18 mouse cellular contexts compared by ENCODE assay signal in the genomic region with DNA sequence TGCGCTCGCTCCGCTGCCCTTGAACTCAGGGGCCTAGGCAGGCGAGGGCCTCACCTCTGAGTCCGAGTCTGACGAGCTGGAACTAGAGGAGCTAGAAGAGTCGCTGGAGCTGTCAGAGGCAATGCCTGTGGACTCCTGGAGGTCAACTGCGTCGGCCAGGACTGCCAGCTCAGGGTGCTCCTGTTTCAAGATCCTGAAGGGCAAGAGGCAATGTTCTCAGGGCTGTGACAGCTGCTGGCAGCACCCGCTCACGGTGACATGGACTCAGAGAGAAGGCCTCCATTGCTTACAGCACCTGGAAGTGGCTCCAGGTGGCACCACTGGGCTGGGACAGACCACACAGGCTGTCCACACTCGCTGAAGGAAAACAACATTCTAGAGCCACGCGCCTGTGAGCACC. TPM values are rescaled to one million over a fixed set of nuclear protein-coding genes. Genes with fewer than 3 reads are reported as not detected.
DNase-seq lines count a peak whose midpoint lies in the region; ATAC-seq lines count a peak whose summit lies in the region.
"Had no signal": no experiment of that assay in that cellular context is flagged by ENCODE, and none has a peak within 500 bp of the region (broad histone marks: within the 10 kb centered on the region; RNA-seq: fewer than 3 reads in every experiment).

No protein-coding gene starts in this region.

- H3K4me1 ChIP-seq in intestine, embryonic 16.5 days (ENCODE audit: control insufficient read depth, insufficient read depth, low read length), result peaks cover 32% of the 10 kb centered on the region
- H3K4me1 ChIP-seq in intestine, embryonic 15.5 days (replicated peaks), result peaks cover 27% of the 10 kb centered on the region
- H3K4me1 ChIP-seq in midbrain, embryonic 13.5 days (replicated peaks), result peaks cover 40% of the 10 kb centered on the region
- peaks cover 46% of the 10 kb centered on the region for H3K4me1 ChIP-seq in midbrain, embryonic 10.5 days

- 0 out of 2 replicates have a peak overlapping the region, but pooled peaks have one; percentile 7 for H3K9ac ChIP-seq in intestine, embryonic 16.5 days (ENCODE audit: low read depth, low read length)
- no peak overlapping the region for H3K9ac ChIP-seq in intestine, embryonic 15.5 days
- peak overlapping the region; percentile 94; the same call in 1 of the 2 replicates for H3K9ac ChIP-seq in midbrain, embryonic 13.5 days (replicated peaks)
- H3K9ac ChIP-seq: forebrain, embryonic 13.5 days; liver, embryonic 14.5 days; lung, embryonic 15.5 days; neural tube, embryonic 15.5 days had no signal

- ATAC-seq in intestine, embryonic 16.5 days, result no peak
- ATAC-seq in intestine, embryonic 15.5 days, result no peak
- ATAC-seq in midbrain, embryonic 13.5 days, result no peak
- ATAC-seq: forebrain, embryonic 13.5 days; midbrain, embryonic 15.5 days had no signal

- H3K27ac ChIP-seq in intestine, embryonic 16.5 days (ENCODE audit: low read length), result no peak overlapping the region
- no peak overlapping the region for H3K27ac ChIP-seq in intestine, embryonic 15.5 days
- no peak overlapping the region for H3K27ac ChIP-seq in midbrain, embryonic 13.5 days
- no peak overlapping the region; the same call in 1 of the 2 replicates for H3K27ac ChIP-seq in midbrain, embryonic 10.5 days (replicated peaks)
- H3K27ac ChIP-seq: forebrain, embryonic 13.5 days; limb, embryonic 12.5 days; liver, embryonic 14.5 days; lung, embryonic 15.5 days; midbrain, embryonic 15.5 days; neural tube, embryonic 15.5 days had no signal

- H3K4me3 ChIP-seq in intestine, embryonic 16.5 days (ENCODE audit: low read length), result no peak overlapping the region
- H3K4me3 ChIP-seq in intestine, embryonic 15.5 days (replicated peaks), result no peak overlapping the region
- no peak overlapping the region for H3K4me3 ChIP-seq in midbrain, embryonic 13.5 days (replicated peaks)
- no peak overlapping the region for H3K4me3 ChIP-seq in midbrain, embryonic 10.5 days
- H3K4me3 ChIP-seq: forebrain, embryonic 13.5 days; lung, embryonic 15.5 days; midbrain, embryonic 15.5 days; neural tube, embryonic 15.5 days had no signal

- H3K36me3 ChIP-seq in intestine, embryonic 16.5 days (ENCODE audit: control insufficient read depth, insufficient read depth, low read length), result peaks cover 23% of the 10 kb centered on the region
- peaks cover 56% of the 10 kb centered on the region for H3K36me3 ChIP-seq in intestine, embryonic 15.5 days
- H3K36me3 ChIP-seq in midbrain, embryonic 13.5 days, result peaks cover 73% of the 10 kb centered on the region
- H3K36me3 ChIP-seq in midbrain, embryonic 10.5 days, result peaks cover 78% of the 10 kb centered on the region

- whole genome bisulfite sequencing in intestine, embryonic 16.5 days, result 82% methylated on average over 14 of the region's 14 CpGs
- WGBS in intestine, embryonic 15.5 days, result 84% methylated on average over 14 of the region's 14 CpGs
- WGBS in midbrain, embryonic 13.5 days, result 93% methylated on average over 14 of the region's 14 CpGs
- WGBS in midbrain, embryonic 10.5 days, result 93% methylated on average over 14 of the region's 14 CpGs

- peak; percentile 63 for DNase-seq in gastrocnemius, postnatal 25 days
- DNase-seq in gastrocnemius, postnatal 36 days, result no peak
- DNase-seq in midbrain, embryonic 10.5 days (ENCODE audit: low spot score), result no peak
- no peak for DNase-seq in cerebellum, postnatal 14 days
- DNase-seq in spleen, postnatal 10 days (ENCODE audit: low spot score in 2 of 2), result no peak
- DNase-seq: cerebellum, adult 2 months; kidney, adult 9 months; right cerebral cortex, postnatal 14 days had no signal

- H3K27me3 ChIP-seq in intestine, embryonic 16.5 days (replicated peaks; ENCODE audit: control insufficient read depth, insufficient read depth, low read length), result no peaks in the 10 kb centered on the region
- H3K27me3 ChIP-seq in intestine, embryonic 15.5 days (replicated peaks), result no peaks in the 10 kb centered on the region
- no peaks in the 10 kb centered on the region for H3K27me3 ChIP-seq in midbrain, embryonic 13.5 days
- no peaks in the 10 kb centered on the region for H3K27me3 ChIP-seq in midbrain, embryonic 10.5 days (ENCODE audit: low read depth, poor library complexity, severe bottlenecking)
- H3K27me3 ChIP-seq: CH12.LX; forebrain, embryonic 13.5 days; limb, embryonic 12.5 days; lung, embryonic 15.5 days; midbrain, embryonic 15.5 days; neural tube, embryonic 15.5 days had no signal

- no peak overlapping the region for H3K4me2 ChIP-seq in intestine, embryonic 16.5 days (ENCODE audit: low read depth, low read length)
- no peak overlapping the region; the same call in 1 of the 2 replicates for H3K4me2 ChIP-seq in intestine, embryonic 15.5 days (replicated peaks)
- H3K4me2 ChIP-seq in midbrain, embryonic 13.5 days (replicated peaks), result no peak overlapping the region
- H3K4me2 ChIP-seq: forebrain, embryonic 13.5 days; lung, embryonic 15.5 days had no signal

- no peaks in the 10 kb centered on the region for H3K9me3 ChIP-seq in intestine, embryonic 16.5 days (ENCODE audit: control insufficient read depth, low read length)
- no peaks in the 10 kb centered on the region for H3K9me3 ChIP-seq in intestine, embryonic 15.5 days
- H3K9me3 ChIP-seq in midbrain, embryonic 13.5 days, result no peaks in the 10 kb centered on the region
- no peaks in the 10 kb centered on the region for H3K9me3 ChIP-seq in midbrain, embryonic 10.5 days (replicated peaks)
- H3K9me3 ChIP-seq: forebrain, embryonic 13.5 days; limb, embryonic 12.5 days; lung, embryonic 15.5 days; midbrain, embryonic 15.5 days; neural tube, embryonic 15.5 days had no signal

- intact Hi-C loops in gastrocnemius, postnatal 36 days (cut with DNase I), result no loop called here

RNA-seq across cellular contexts. Expression of a gene that starts 4.1 kb away (rescaled TPM):
- total RNA-seq in gastrocnemius, postnatal 25 days (2021), result 10 to 100 TPM; 33.1 to 36.7 TPM
- total RNA-seq in gastrocnemius, postnatal 36 days (2021), result 10 to 100 TPM; 30.0 to 39.2 TPM
- polyA plus RNA-seq in intestine, embryonic 16.5 days (2015; fragmentation: Nextera tagmentation; extraction: Ambion mirVana), result 58.4 and 65.8 TPM in 2 replicates
- 62.0 and 63.7 TPM in 2 replicates for polyA plus RNA-seq in intestine, embryonic 15.5 days (2015; fragmentation: Nextera tagmentation; extraction: Ambion mirVana)
- 79.0 and 80.0 TPM in 2 replicates for polyA plus RNA-seq in midbrain, embryonic 13.5 days (2015; fragmentation: Nextera tagmentation; extraction: Ambion mirVana)
- polyA plus RNA-seq in midbrain, embryonic 10.5 days (2016; fragmentation: Nextera tagmentation; extraction: Ambion mirVana), result 68.5 and 70.3 TPM in 2 replicates

RNA-seq across cellular contexts. Expression of a gene that starts 4.3 kb away (rescaled TPM):
- total RNA-seq in gastrocnemius, postnatal 25 days (2021), result 10 to 100 TPM; 20.6 to 22.1 TPM
- 10 to 100 TPM; 20.4 to 20.5 TPM for total RNA-seq in gastrocnemius, postnatal 36 days (2021)
- polyA plus RNA-seq in intestine, embryonic 16.5 days (2015; fragmentation: Nextera tagmentation; extraction: Ambion mirVana), result 86.7 and 91.2 TPM in 2 replicates
- 81.2 and 88.5 TPM in 2 replicates for polyA plus RNA-seq in intestine, embryonic 15.5 days (2015; fragmentation: Nextera tagmentation; extraction: Ambion mirVana)
- polyA plus RNA-seq in midbrain, embryonic 13.5 days (2015; fragmentation: Nextera tagmentation; extraction: Ambion mirVana), result 78.7 and 84.0 TPM in 2 replicates
- polyA plus RNA-seq in midbrain, embryonic 10.5 days (2016; fragmentation: Nextera tagmentation; extraction: Ambion mirVana), result 92.5 and 102 TPM in 2 replicates

RNA-seq across cellular contexts. Expression of a gene that starts 11.1 kb away (rescaled TPM):
- 10 to 100 TPM; 13.2 to 14.7 TPM for total RNA-seq in gastrocnemius, postnatal 25 days (2021)
- 10 to 100 TPM; 11.4 to 12.7 TPM for total RNA-seq in gastrocnemius, postnatal 36 days (2021)
- polyA plus RNA-seq in intestine, embryonic 16.5 days (2015; fragmentation: Nextera tagmentation; extraction: Ambion mirVana), result 20.6 and 20.8 TPM in 2 replicates
- polyA plus RNA-seq in intestine, embryonic 15.5 days (2015; fragmentation: Nextera tagmentation; extraction: Ambion mirVana), result 25.5 and 27.9 TPM in 2 replicates
- polyA plus RNA-seq in midbrain, embryonic 13.5 days (2015; fragmentation: Nextera tagmentation; extraction: Ambion mirVana), result 32.5 and 40.4 TPM in 2 replicates
- polyA plus RNA-seq in midbrain, embryonic 10.5 days (2016; fragmentation: Nextera tagmentation; extraction: Ambion mirVana), result 28.1 and 29.1 TPM in 2 replicates
- total RNA-seq: CH12.LX had no signal

RNA-seq across cellular contexts. Expression of a gene that starts 13.3 kb away (rescaled TPM):
- total RNA-seq in gastrocnemius, postnatal 25 days (2021), result 10 to 100 TPM; 21.3 to 23.5 TPM
- total RNA-seq in gastrocnemius, postnatal 36 days (2021), result 10 to 100 TPM; 20.7 to 25.8 TPM
- 47.3 and 66.2 TPM in 2 replicates for polyA plus RNA-seq in intestine, embryonic 16.5 days (2015; fragmentation: Nextera tagmentation; extraction: Ambion mirVana)
- 39.4 and 47.3 TPM in 2 replicates for polyA plus RNA-seq in intestine, embryonic 15.5 days (2015; fragmentation: Nextera tagmentation; extraction: Ambion mirVana)
- polyA plus RNA-seq in midbrain, embryonic 13.5 days (2015; fragmentation: Nextera tagmentation; extraction: Ambion mirVana), result 48.3 and 48.8 TPM in 2 replicates
- 27.9 and 31.7 TPM in 2 replicates for polyA plus RNA-seq in midbrain, embryonic 10.5 days (2016; fragmentation: Nextera tagmentation; extraction: Ambion mirVana)

RNA-seq across cellular contexts. Expression of a gene that starts 14.0 kb away (rescaled TPM):
- 10 to 100 TPM; 61.7 to 65.2 TPM for total RNA-seq in gastrocnemius, postnatal 25 days (2021)
- total RNA-seq in gastrocnemius, postnatal 36 days (2021), result 10 to 100 TPM; 59.8 to 80.2 TPM
- polyA plus RNA-seq in intestine, embryonic 16.5 days (2015; fragmentation: Nextera tagmentation; extraction: Ambion mirVana), result 389 and 590 TPM in 2 replicates
- polyA plus RNA-seq in intestine, embryonic 15.5 days (2015; fragmentation: Nextera tagmentation; extraction: Ambion mirVana), result 723 and 765 TPM in 2 replicates
- polyA plus RNA-seq in midbrain, embryonic 13.5 days (2015; fragmentation: Nextera tagmentation; extraction: Ambion mirVana), result 648 and 659 TPM in 2 replicates
- 852 and 895 TPM in 2 replicates for polyA plus RNA-seq in midbrain, embryonic 10.5 days (2016; fragmentation: Nextera tagmentation; extraction: Ambion mirVana)
